Mouse (Mus musculus): ENCODE results near the gene Chd6.

DNA sequence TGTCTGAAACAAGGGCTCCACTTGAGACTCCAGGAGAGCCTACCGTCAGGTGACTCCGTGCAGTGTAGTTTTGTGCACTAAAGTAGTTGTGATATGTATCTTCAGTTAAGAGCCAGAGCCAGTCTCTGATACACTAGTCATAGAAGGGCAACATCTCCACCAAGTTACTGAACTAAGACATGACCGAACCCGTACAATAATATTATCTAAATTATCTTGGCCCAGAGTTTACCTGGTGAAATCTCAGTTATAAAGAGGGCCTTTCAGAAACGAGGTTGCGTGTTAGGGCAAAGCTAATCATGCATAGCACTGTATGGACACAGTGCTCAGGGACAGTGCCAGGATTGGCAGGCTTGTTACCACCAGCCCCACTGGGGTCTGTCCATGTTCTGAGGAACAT lies 127.1 kb downstream of the Chd6 start:
- no peak for TF ChIP-seq ZKSCAN1 (IDR thresholded peaks at IDR 0.05; ENCODE audit: borderline replicate concordance, low read depth, low read length)
- TF ChIP-seq POLR2A (IDR thresholded peaks at IDR 0.05; ENCODE audit: low read depth, low read length), result no peak
- TF ChIP-seq TBP (conservative IDR thresholded peaks at IDR 0.05; ENCODE audit: low read depth, low read length), result no peak
- no peak for TF ChIP-seq MAZ (IDR thresholded peaks at IDR 0.05; ENCODE audit: low read depth, low read length)
- TF ChIP-seq CTCF (conservative IDR thresholded peaks at IDR 0.05 in 1 of 2, IDR thresholded peaks at IDR 0.05 in 1 of 2; ENCODE audit: low read depth in 2 of 2, low read length in 2 of 2), result no peak
- TF ChIP-seq RCOR1 (conservative IDR thresholded peaks at IDR 0.05; ENCODE audit: low read depth, low read length), result no peak
- no peak for TF ChIP-seq CHD1 (IDR thresholded peaks at IDR 0.05; ENCODE audit: low read depth, low read length)
